Mouse (Mus musculus) gastrocnemius, adult 2 months (tissue): ENCODE measurements around the gene Map3k9. TPM values are rescaled to one million over a fixed set of nuclear protein-coding genes. Genes with fewer than 3 reads are reported as not detected.
A peak's percentile ranks its signal among the peaks of the same experiment; 100 is the strongest.

ENCODE experiments used
- DNase-seq: peaks from one replicate; pipeline ENCODE4 v3.0.0; 2022
- H3K27ac ChIP-seq: fragments of 200-600 bp; 2 replicates; pipeline ENCODE4 v1.8.1; 2022; ENCODE audit warnings: mild to moderate bottlenecking
- H3K4me3 ChIP-seq: fragments of 200-600 bp; 2 replicates; pipeline ENCODE4 v1.8.1; 2022; ENCODE audit warnings: mild to moderate bottlenecking, moderate library complexity
- CTCF ChIP-seq: fragments of 200-600 bp; IDR thresholded peaks from 2 replicates; pipeline ENCODE4 v1.8.1; 2022; ENCODE audit warnings: antibody characterized with exemption, mild to moderate bottlenecking, moderate library complexity
- intact Hi-C: fragments of 180-260 bp; cut with DNase I; formaldehyde crosslinking; loops from one replicate; pipeline ENCODE4 v1.15.1; 2025
- total RNA-seq, 2 experiments: library from RNA; stranded (reverse); gene quantifications; 2 replicates each; pipeline ENCODE4 v1.2.3; 2021

Gene Map3k9
- total RNA-seq, 2 experiments from 2014 or later: 0.08 to 0.10 TPM

DNA sequence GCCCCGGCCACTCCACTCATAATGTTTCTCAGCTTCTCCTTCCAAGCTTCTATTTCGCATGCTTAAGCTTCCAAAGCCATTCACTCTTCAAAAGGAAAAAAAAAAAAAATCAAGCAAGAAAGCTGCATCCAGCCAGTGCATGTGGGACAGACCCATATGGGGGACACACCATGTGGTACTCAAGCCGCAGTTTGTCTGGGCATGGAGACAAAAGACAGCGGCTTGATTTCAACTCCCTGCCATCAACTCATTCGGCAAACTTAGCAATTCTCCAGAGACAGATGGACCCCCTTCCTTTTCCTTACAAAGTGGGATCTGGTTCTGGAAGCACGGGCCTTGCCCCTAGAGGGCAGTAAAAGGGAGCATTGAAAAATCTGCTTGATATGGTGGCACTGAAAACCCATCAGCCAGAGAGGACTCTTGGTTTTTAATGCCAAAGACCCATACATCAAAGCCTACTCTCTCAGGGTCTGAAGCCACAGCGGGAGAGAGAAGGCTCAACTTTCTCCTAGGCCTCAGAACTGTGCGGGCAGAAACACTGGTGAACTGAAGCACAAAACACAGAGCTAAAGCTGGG lies 54.6 kb downstream of the Map3k9 start:
- H3K4me3 ChIP-seq: no peak overlapping the region
- intact Hi-C loops: no loop called here
- no peak overlapping the region for H3K27ac ChIP-seq
- DNase-seq: no peak
- TF ChIP-seq CTCF: no peak

DNA sequence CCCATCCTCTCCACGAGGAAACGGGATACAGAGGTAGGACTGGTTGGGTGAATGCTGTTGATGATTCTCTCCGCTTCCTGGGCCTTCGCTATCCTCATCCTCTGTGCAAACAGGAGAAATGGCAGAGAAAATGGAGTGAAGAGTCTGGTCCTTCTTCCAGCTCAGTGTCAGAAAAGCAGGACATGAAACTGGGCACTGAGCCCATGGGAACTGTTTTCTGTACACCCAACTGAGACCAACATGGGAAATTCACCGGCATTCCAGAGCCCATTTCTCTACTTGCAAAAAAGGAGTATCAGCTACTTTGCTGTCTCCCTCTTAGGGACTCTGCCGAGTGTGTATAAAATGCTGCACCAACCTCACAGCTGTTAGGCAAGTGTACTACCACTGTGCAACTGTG lies 56.2 kb downstream of the Map3k9 start:
- intact Hi-C loops: no loop called here
- TF ChIP-seq CTCF: no peak
- DNase-seq: no peak
- Histone ChIP-seq H3K4me3 (no peak overlapping the region), H3K27ac (no peak overlapping the region)

DNA sequence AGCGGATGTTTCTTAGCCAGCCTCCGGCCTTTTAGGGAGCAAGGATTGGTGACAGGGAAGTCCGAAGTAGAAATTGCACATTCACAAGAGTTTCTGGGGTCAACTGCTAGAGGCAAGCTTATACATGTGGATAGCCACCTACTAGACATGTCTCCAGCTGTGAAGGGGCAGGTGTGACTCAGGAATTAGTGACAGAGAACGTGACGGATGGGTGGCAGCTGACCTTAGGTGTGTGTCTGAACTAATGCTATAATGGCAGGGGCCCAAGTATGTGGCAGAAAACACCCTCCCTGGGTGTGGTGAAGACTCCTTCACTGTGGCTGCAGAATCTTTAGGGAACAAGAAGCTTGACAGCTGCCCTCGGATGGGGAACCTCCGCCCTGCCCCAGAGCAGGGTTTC lies 57.6 kb downstream of the Map3k9 start:
- no peak for TF ChIP-seq CTCF
- intact Hi-C loops: no loop called here
- Histone ChIP-seq H3K4me3 (no peak overlapping the region), H3K27ac (no peak overlapping the region)
- no peak for DNase-seq

DNA sequence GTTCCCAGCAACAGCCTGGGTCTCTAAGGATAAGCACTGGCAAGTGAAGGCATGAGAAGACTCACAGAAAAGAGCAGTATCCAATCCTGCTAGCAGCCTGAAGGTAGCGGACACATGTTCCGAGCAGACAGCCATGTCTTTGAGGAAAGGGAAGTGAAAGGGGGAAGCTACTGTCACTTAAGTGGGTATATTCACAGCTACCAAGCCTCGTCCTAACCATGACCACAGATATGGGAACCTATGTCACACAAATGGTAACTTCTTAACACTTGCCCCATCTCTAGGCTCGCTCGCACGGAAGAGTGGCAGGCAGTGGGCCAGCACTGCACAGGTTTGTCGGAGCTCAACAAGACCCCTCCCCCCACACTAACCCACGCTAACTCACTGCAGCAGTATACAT lies 61.3 kb downstream of the Map3k9 start:
- no peak overlapping the region for H3K27ac ChIP-seq
- intact Hi-C loops: no loop called here

DNA sequence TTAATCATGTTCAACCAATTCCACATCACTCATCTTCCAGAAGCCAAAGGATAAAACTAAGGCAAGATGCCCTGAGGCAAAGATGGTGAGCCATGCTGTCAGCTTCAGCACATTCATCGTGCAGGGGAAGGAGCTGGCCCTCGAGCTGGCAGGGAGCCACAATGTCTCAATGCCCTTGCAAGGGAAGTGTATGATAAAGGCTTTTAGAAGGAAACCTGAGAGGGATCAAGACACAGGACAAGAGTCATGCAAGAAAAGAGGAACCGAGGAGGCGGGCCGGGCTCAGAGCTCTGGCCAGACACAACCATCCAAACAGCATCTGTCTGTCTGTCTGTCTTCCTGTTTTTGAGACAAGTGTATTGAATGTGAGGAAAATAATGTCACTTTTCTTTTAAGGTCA lies 61.8 kb downstream of the Map3k9 start:
- no peak overlapping the region for H3K27ac ChIP-seq
- DNase-seq: peak; percentile 55
- H3K4me3 ChIP-seq: no peak overlapping the region
- intact Hi-C loops: no loop called here
- no peak for TF ChIP-seq CTCF

More for the DNA sequence above, 61.3 kb downstream of the Map3k9 start:
- TF ChIP-seq CTCF: no peak
- no peak overlapping the region for H3K4me3 ChIP-seq
- DNase-seq: no peak

DNA sequence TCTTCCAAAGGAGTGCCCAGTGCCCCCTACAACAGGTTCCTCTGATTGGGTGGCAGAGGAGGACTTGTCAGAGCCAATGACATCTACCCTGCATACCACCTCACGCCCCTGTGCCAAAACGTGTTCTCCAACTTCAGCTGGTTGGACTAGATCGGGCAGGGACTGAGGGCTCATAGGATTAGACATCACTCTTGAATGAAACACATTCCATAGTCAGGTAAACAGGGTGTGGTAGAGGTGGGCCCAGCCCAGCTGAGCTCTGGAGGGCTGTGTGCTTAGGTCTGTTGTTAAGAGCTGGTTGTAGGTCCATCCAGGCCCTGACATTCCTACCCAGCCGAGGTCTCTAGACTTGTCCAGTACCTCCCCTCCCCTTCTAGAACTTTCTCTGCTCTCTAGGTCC lies 68.4 kb downstream of the Map3k9 start:
- no peak for TF ChIP-seq CTCF
- intact Hi-C loops: no loop called here
- no peak overlapping the region for H3K4me3 ChIP-seq
- DNase-seq: no peak
- H3K27ac ChIP-seq: no peak overlapping the region

DNA sequence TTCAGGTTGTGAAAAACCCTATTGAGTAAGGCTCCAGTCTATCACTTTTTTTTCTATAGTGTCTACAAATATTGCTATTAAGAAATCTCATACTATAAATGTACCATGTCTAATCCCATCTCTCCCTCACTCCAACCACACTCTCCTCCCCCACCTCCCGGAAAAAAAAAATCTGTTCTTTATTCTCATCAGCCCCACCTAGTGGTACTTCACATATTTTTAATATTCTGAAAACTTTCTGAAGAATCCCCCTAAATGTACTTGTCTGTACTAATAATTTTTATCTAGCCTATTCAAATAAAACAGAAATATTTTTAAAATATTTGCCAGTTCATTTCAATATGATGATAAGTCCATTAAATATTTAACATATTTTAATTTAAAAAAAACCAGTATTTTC lies 78.1 kb downstream of the Map3k9 start:
- Histone ChIP-seq H3K4me3 (no peak overlapping the region), H3K27ac (no peak overlapping the region)
- intact Hi-C loops: loop anchor here (1.0 kb wide), 1 partner anchor 84 kb away; no protein-coding TSS in a partner anchor
- TF ChIP-seq CTCF: peak; percentile 51
- DNase-seq: no peak

DNA sequence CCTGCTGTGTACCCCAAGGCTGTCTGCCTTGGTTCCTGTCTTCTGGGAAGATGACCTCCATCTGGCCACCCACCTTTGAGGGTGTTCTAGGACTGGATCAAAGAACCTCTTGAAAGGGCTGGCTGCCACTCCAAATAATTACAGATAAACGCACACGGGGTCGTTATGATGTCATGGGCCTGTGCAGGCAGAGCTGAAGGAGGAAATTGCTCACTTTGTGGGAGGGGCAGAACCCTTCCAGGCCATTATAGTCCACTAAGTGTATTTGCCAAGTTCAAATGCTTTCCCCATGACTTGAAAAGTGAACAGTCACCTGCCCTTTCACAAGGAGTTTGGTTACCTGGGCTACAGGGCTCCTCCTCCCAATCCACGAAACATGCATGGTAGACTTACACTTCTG lies 83.0 kb downstream of the Map3k9 start:
- TF ChIP-seq CTCF: no peak
- intact Hi-C loops: no loop called here

DNA sequence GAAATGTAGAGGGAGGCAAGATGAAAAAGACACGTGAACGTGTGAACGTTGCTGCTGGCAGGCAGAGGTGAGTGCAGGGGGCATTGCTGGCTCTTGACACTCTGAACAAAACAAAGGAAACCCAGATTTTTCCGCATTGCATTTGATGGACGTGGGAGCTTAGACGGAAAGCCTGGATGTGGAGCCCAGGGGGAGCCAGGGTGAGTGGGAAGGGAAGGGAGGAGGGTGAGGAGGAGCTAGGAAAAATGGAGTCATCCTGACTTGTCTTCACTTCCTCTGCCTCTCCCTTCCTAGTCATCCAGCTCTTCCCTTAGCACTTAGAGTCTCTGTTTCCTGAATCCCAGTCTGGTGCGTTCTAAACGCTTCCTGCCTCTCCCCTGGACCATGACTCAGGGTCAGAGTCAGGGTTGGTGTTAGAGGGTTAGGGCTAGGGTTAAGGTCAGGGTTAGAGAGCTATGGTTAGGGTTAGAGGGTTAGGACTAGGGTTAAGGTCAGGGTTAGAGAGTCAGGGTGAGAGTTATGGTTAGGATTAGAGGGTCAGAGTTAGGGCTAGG lies 89.7 kb downstream of the Map3k9 start:
- Histone ChIP-seq H3K27ac (no peak overlapping the region), H3K4me3 (no peak overlapping the region)
- TF ChIP-seq CTCF: no peak
- intact Hi-C loops: no loop called here
- DNase-seq: no peak

More for the DNA sequence above, 83.0 kb downstream of the Map3k9 start:
- H3K27ac ChIP-seq: no peak overlapping the region
- H3K4me3 ChIP-seq: no peak overlapping the region
- DNase-seq: no peak

DNA sequence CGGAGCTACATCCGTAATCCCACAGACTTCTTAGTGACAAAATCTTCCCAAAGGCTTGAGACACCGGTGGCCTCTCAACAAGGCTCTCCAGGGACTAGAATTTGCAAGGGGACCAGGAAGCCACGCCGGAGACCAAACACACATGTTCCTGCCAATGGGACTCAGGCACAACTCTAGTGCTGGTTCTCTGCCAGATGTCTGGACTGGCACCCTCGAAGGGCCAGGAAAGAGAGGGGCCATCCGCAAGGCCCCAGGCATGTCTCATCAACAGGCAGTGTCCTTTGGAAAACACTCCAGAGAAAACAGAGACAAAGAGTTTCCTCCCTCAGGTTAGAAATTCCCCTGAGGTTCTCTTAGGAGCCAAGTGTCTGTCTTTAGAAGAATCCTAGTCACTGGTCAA lies 90.2 kb downstream of the Map3k9 start:
- no peak overlapping the region for H3K4me3 ChIP-seq
- H3K27ac ChIP-seq: no peak overlapping the region
- intact Hi-C loops: no loop called here
- no peak for DNase-seq
- no peak for TF ChIP-seq CTCF

DNA sequence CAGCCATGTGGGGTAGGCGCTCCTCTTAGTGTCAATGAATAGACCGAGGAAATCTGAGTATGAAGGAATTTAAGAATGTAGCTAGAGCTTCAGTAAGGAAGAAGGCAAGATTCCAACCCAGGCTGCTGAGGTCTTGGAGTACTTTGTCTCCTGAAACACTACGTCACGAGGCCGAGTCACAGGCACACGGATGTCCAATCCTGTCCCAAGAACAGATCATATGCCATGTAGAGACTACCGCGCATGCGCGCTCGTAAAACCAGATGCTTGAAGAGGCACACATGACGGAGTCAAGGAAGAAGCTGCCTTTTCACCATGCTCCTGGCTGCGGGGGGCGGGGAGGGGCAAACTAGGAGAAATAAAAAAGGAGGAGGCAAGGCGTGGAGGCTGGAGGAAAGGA lies 90.9 kb downstream of the Map3k9 start:
- Histone ChIP-seq H3K4me3 (no peak overlapping the region), H3K27ac (no peak overlapping the region)
- no peak for DNase-seq
- TF ChIP-seq CTCF: no peak
- intact Hi-C loops: no loop called here

DNA sequence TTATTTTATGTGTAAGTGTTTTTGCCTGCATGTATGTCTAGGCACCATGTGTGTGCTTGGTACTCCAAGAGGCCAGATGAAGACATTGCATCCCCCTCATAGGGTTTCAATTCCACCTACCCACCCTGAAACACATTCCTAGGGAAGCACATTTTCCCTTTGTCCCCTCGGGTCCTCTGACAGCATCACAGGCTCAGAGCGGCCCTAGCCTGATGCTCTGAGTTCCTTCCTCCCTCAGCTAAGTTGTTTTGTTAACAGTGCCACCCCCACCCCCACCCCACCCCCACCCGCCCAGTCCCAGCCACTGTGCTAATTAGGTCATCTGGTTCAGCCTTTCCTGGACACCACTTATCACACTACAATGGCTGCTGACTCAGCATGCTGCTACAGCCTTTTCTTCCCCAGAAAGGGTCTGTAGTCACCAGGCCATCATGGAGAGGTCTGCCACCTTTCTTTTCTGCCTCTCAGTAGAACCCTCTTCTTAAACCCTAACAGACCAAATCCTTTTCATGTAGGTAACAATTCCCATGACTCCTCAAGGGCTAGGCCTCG lies 91.4 kb downstream of the Map3k9 start:
- H3K27ac ChIP-seq: no peak overlapping the region
- TF ChIP-seq CTCF: no peak
- no peak for DNase-seq
- H3K4me3 ChIP-seq: no peak overlapping the region
- intact Hi-C loops: no loop called here

DNA sequence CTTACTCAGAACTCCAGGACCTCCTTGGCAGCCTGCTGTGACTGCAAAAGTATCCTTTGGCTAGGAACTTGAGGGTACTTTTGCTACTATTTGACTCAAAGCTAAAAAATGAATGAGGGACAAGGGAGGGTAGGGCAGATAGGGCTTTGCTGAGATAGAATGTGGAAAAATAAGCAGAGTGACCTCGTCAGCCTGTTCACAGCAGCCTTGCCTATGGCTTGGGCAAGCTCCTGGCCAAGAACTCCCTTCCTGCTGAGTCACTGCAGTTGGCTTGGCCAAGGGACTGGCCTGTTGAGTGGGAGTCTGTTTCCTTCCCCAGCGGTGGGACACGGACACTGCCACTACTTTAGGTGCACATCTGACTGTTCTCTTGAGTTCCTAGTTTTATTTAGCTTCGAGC lies 92.4 kb downstream of the Map3k9 start:
- no peak for TF ChIP-seq CTCF
- Histone ChIP-seq H3K4me3 (no peak overlapping the region), H3K27ac (no peak overlapping the region)
- intact Hi-C loops: no loop called here
- DNase-seq: no peak

DNA sequence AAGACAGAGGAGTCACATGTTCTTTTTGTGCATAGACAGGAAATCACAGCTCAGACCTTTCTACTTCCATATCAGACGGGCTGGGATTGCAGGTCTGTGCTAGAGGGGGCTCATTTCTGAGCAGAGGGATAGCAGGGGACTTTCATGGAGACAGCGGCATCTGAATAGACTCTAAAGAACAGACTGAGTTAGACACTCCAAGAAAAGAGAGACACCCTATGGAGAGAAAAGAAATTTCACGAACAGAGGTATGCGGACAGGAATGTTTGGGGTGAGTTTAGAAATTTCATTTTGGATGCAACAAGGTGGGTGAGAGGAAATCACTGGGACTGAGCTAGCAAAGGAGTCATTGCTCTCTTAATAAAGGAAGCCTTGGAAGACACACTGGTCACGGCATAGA lies 93.1 kb downstream of the Map3k9 start:
- Histone ChIP-seq H3K27ac (no peak overlapping the region), H3K4me3 (no peak overlapping the region)
- DNase-seq: no peak
- no peak for TF ChIP-seq CTCF
- intact Hi-C loops: no loop called here
